Mouse (Mus musculus) testis, adult 2 months (tissue): ENCODE results near the gene Serbp1. TPM values are rescaled to one million over a fixed set of nuclear protein-coding genes. Genes with fewer than 3 reads are reported as not detected.

Experiments
- H3K27ac ChIP-seq: fragments of 200-500 bp; 2 replicates; pipeline ENCODE4 v1.5.1; 2012; ENCODE audit warnings: low read depth, low read length; ENCODE audit not compliant: control insufficient read depth, insufficient read depth
- H3K27me3 ChIP-seq: fragments of 200-500 bp; 2 replicates; pipeline ENCODE4 v1.6.1; 2012; ENCODE audit warnings: mild to moderate bottlenecking, low read length, moderate library complexity; ENCODE audit not compliant: control insufficient read depth, insufficient read depth
- H3K36me3 ChIP-seq: fragments of 200-500 bp; 2 replicates; pipeline ENCODE4 v1.6.1; 2012; ENCODE audit warnings: mild to moderate bottlenecking, low read length; ENCODE audit not compliant: control insufficient read depth, insufficient read depth
- H3K4me1 ChIP-seq: fragments of 200-500 bp; 2 replicates; pipeline ENCODE4 v1.6.1; 2012; ENCODE audit warnings: low read length; ENCODE audit not compliant: control insufficient read depth, insufficient read depth
- H3K4me3 ChIP-seq: fragments of 200-500 bp; 2 replicates; pipeline ENCODE4 v1.5.1; 2012; ENCODE audit warnings: low read depth, mild to moderate bottlenecking, low read length, moderate library complexity, mixed read lengths; ENCODE audit not compliant: control insufficient read depth
- CTCF ChIP-seq: fragments of 200-500 bp; IDR thresholded peaks from 2 replicates; pipeline ENCODE4 v1.5.1; 2012; ENCODE audit warnings: low read depth, mild to moderate bottlenecking, inconsistent platforms, low read length, moderate library complexity; ENCODE audit not compliant: control insufficient read depth, insufficient read depth, insufficient replicate concordance
- POLR2A ChIP-seq: fragments of 200-500 bp; IDR thresholded peaks from 2 replicates; pipeline ENCODE4 v1.6.1; 2012; ENCODE audit warnings: low read depth, mild to moderate bottlenecking, inconsistent platforms, low read length, moderate library complexity; ENCODE audit not compliant: control insufficient read depth
- polyA plus RNA-seq: library from polyadenylated mRNA; depleted of rRNA; stranded (reverse); fragments of >200 nt; gene quantifications from 2 replicates; pipeline ENCODE4 v1.2.3, GENCODE M21; 2012

Serbp1 gene
- polyA plus RNA-seq, 1 experiment = 57.3 TPM

GRCm38 (mm10) chr6:67220731-67221130 lies 17.2 kb upstream of the Serbp1 start:
- Histone ChIP-seq H3K4me3 (no peak overlapping the region), H3K36me3 (no peaks in the 10 kb centered on the region), H3K27ac (no peak overlapping the region), H3K27me3 (no peaks in the 10 kb centered on the region), H3K4me1 (no peaks in the 10 kb centered on the region)
- TF ChIP-seq POLR2A (no peak), CTCF (no peak)

- Histone ChIP-seq H3K27me3 (no peaks in the 10 kb centered on the region), H3K4me3 (no peak overlapping the region), H3K27ac (no peak overlapping the region), H3K36me3 (no peaks in the 10 kb centered on the region), H3K4me1 (no peaks in the 10 kb centered on the region)
- TF ChIP-seq CTCF (no peak), POLR2A (no peak)
Measured at GRCm38 (mm10) chr6:67223082-67223481, 14.9 kb upstream of the Serbp1 start.

DNA sequence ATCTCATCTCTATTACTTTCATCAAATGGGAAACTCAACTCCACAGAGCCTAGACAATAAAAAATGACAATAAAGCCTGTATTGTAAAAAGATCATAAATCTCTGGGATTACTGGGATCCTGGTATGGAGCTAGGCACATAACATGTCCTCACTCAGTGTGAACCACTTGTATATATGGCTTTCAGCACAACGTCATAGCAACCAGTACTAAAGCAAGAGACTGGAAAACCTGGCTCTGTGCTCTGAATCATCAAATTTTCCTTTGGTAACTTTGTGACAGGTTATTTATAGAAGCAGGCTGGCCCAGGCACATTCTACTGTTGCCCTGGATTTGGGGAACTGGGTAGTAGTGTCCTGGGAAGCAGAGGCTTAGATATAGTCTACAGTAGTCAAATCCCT lies 14.5 kb upstream of the Serbp1 start:
- Histone ChIP-seq H3K36me3 (no peaks in the 10 kb centered on the region), H3K4me1 (no peaks in the 10 kb centered on the region), H3K27me3 (no peaks in the 10 kb centered on the region), H3K4me3 (no peak overlapping the region), H3K27ac (no peak overlapping the region)
- TF ChIP-seq CTCF (no peak), POLR2A (no peak)

GRCm38 (mm10) chr6:67226286-67226685 lies 11.7 kb upstream of the Serbp1 start:
- Histone ChIP-seq H3K27me3 (no peaks in the 10 kb centered on the region), H3K4me1 (no peaks in the 10 kb centered on the region), H3K4me3 (no peak overlapping the region), H3K27ac (no peak overlapping the region), H3K36me3 (no peaks in the 10 kb centered on the region)
- TF ChIP-seq CTCF (no peak), POLR2A (no peak)

GRCm38 (mm10) chr6:67228459-67229107 lies 9.4 kb upstream of the Serbp1 start:
- TF ChIP-seq CTCF = no peak
- no peak for TF ChIP-seq POLR2A
- Histone ChIP-seq H3K4me3 (no peak overlapping the region), H3K36me3 (no peaks in the 10 kb centered on the region), H3K27me3 (no peaks in the 10 kb centered on the region), H3K27ac (no peak overlapping the region), H3K4me1 (no peaks in the 10 kb centered on the region)

DNA sequence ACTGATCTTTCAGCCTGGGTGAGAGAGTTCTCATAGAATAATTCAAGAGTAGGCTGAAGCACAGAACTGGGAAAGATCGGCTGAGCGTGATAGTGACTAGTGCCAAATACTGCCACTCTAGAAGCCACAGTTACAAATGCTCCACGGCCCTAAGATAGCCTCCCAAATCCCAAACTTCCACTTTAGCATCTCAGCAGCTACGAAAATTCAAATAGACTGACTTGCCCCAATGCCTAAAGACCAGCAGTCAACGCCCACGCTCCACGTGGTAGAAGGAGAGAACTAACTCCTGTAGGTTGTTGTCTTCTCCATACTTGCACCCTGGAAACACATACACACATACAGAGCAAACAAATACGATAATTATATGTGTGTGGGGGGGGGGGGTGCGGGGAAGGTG lies 8.5 kb upstream of the Serbp1 start:
- Histone ChIP-seq H3K4me3 (no peak overlapping the region), H3K36me3 (no peaks in the 10 kb centered on the region), H3K4me1 (no peaks in the 10 kb centered on the region), H3K27me3 (no peaks in the 10 kb centered on the region), H3K27ac (no peak overlapping the region)
- TF ChIP-seq CTCF (no peak), POLR2A (no peak)

DNA sequence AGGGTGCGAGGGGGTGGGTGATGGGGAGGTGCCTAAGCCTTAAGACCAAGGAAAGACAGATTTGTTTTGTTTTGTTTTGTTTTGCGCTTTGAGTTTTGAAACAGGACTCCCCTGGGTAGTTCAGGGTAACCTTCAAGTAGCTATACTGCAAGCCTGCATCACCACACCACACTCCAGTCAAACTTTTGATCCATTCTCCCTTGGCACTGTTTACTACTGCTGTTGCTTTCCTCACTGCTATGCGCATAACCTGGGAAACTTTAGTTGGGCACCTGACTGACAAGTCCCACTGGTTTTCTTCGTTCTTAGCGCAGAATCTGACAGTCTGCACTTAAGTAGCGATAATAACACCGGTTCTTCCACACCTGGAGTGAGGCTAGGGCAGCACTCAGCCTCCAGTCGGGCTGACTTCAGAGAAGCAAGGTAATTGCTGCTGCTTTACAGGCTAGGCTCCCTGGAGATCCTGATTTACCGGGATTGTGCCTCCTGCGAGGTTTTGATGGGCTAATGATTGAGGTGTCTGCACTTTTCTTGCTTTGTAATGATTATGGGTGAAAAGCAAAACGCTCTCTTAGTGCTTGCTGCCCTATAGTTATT lies 8.0 kb upstream of the Serbp1 start:
- Histone ChIP-seq H3K27ac (no peak overlapping the region), H3K4me3 (no peak overlapping the region), H3K36me3 (no peaks in the 10 kb centered on the region), H3K4me1 (no peaks in the 10 kb centered on the region), H3K27me3 (no peaks in the 10 kb centered on the region)
- no peak for TF ChIP-seq POLR2A
- no peak for TF ChIP-seq CTCF
